Mouse (Mus musculus) lung, embryonic 14.5 days (tissue): ENCODE results near the gene Ppat. TPM values are rescaled to one million over a fixed set of nuclear protein-coding genes. Genes with fewer than 3 reads are reported as not detected.

ENCODE experiments used
- ATAC-seq: fragments of 200-750 bp; cut with Nextera tagmentation; 2 replicates; pipeline ENCODE4 v1.8.0; 2017; ENCODE audit warnings: mild to moderate bottlenecking, moderate TSS enrichment, moderate library complexity; ENCODE audit not compliant: insufficient read depth
- DNase-seq: peaks from one replicate; pipeline ENCODE4 v3.0.0-alpha.2; 2015
- H3K27ac ChIP-seq: fragments of 300-500 bp; sonication (generic); 2 replicates; pipeline ENCODE4 v1.5.1; 2014; ENCODE audit warnings: low read depth, mild to moderate bottlenecking, moderate library complexity
- H3K27me3 ChIP-seq: fragments of 300-500 bp; sonication (generic); 2 replicates; pipeline ENCODE4 v1.6.1; 2014; ENCODE audit warnings: low read length, control low read depth; ENCODE audit not compliant: insufficient read depth
- H3K36me3 ChIP-seq: fragments of 300-500 bp; sonication (generic); 2 replicates; pipeline ENCODE4 v1.6.1; 2014; ENCODE audit warnings: control low read depth; ENCODE audit not compliant: insufficient read depth
- H3K4me1 ChIP-seq: fragments of 300-500 bp; sonication (generic); 2 replicates; pipeline ENCODE4 v1.6.1; 2014; ENCODE audit warnings: antibody characterized with exemption, control low read depth; ENCODE audit not compliant: insufficient read depth
- H3K4me2 ChIP-seq: fragments of 300-500 bp; sonication (generic); 2 replicates; pipeline ENCODE4 v1.6.1; 2014; ENCODE audit warnings: mild to moderate bottlenecking
- H3K4me3 ChIP-seq: fragments of 300-500 bp; sonication (generic); 2 replicates; pipeline ENCODE4 v1.5.1; 2014; ENCODE audit warnings: low read depth, low read length
- H3K9ac ChIP-seq: fragments of 300-500 bp; sonication (generic); 2 replicates; pipeline ENCODE4 v1.6.1; 2014
- H3K9me3 ChIP-seq: fragments of 300-500 bp; sonication (generic); 2 replicates; pipeline ENCODE4 v1.6.1; 2016; ENCODE audit warnings: low read depth, low read length, control low read depth
- CTCF ChIP-seq: IDR thresholded peaks from 2 replicates; pipeline ENCODE4 v1.5.1; 2016; ENCODE audit warnings: antibody characterized with exemption, low read depth
- WGBS: fragments of 180-500 bp; shearing (Covaris S2); extraction: QIAGEN DNeasy Blood & Tissue Kit; methylation state at CpG from one replicate; pipeline ENCODE4 v1.1.7; 2014; 5-methylcytosine and 5-hydroxymethylcytosine counted together
- polyA plus RNA-seq: library from polyadenylated mRNA; unstranded; fragments of >200 nt; fragmentation: Nextera tagmentation; extraction: Ambion mirVana; gene quantifications from 2 replicates; pipeline ENCODE4 v1.2.1, GENCODE M21; 2014

The Ppat gene
- polyA plus RNA-seq, 1 experiment from 2014 or later: 47.0 TPM

- ATAC-seq: no peak
- peaks cover 15% of the 10 kb centered on the region for H3K4me1 ChIP-seq
- WGBS: under 1% methylated on average over 24 of the region's 24 CpGs
- H3K9me3 ChIP-seq: no peaks in the 10 kb centered on the region
- peak; percentile 61 for DNase-seq
- peak overlapping the region; percentile 79 for H3K9ac ChIP-seq
- peak overlapping the region; percentile 89 for H3K27ac ChIP-seq
- H3K4me3 ChIP-seq: peak overlapping the region; percentile 78
- H3K27me3 ChIP-seq: no peaks in the 10 kb centered on the region
- H3K36me3 ChIP-seq: peaks cover 24% of the 10 kb centered on the region; the same call in 1 of the 2 replicates
- no peak for TF ChIP-seq CTCF
- peak overlapping the region; percentile 85 for H3K4me2 ChIP-seq
These were observed 854 bp downstream of the Ppat start for GRCm38 (mm10) chr5:76950343-76951105.

- H3K4me3 ChIP-seq: no peak overlapping the region
- ATAC-seq (no peak), DNase-seq (no peak)
- no peaks in the 10 kb centered on the region for H3K9me3 ChIP-seq
- no peak overlapping the region for H3K9ac ChIP-seq
- H3K36me3 ChIP-seq: peaks cover 17% of the 10 kb centered on the region; the same call in 1 of the 2 replicates
- no peak for TF ChIP-seq CTCF
- WGBS: 83% methylated on average over 4 of the region's 4 CpGs
- 0 out of 2 replicates have a peak overlapping the region, but pooled peaks have one; percentile 15 for H3K4me2 ChIP-seq
- H3K27ac ChIP-seq: no peak overlapping the region
- no peaks in the 10 kb centered on the region for H3K27me3 ChIP-seq
- peaks cover 14% of the 10 kb centered on the region for H3K4me1 ChIP-seq
These were observed 3.6 kb downstream of the Ppat start for GRCm38 (mm10) chr5:76947758-76948157.

GRCm38 (mm10) chr5:76947142-76947541, 4.2 kb downstream of the Ppat start:
- no peak for DNase-seq
- no peak for TF ChIP-seq CTCF
- Histone ChIP-seq H3K9ac (no peak overlapping the region), H3K4me1 (peaks cover 11% of the 10 kb centered on the region), H3K9me3 (no peaks in the 10 kb centered on the region), H3K4me2 (no peak overlapping the region), H3K36me3 (peaks cover 17% of the 10 kb centered on the region; the same call in 1 of the 2 replicates), H3K4me3 (no peak overlapping the region), H3K27ac (no peak overlapping the region), H3K27me3 (no peaks in the 10 kb centered on the region)
- ATAC-seq: no peak
- WGBS: 81% methylated on average over 4 of the region's 4 CpGs

- Histone ChIP-seq H3K27me3 (no peaks in the 10 kb centered on the region), H3K4me3 (no peak overlapping the region), H3K4me2 (no peak overlapping the region), H3K9ac (no peak overlapping the region), H3K27ac (no peak overlapping the region), H3K4me1 (peaks cover 11% of the 10 kb centered on the region), H3K36me3 (peaks cover 24% of the 10 kb centered on the region), H3K9me3 (no peaks in the 10 kb centered on the region)
- DNase-seq (no peak), ATAC-seq (no peak)
- TF ChIP-seq CTCF: no peak
- WGBS: 79% methylated on average over 2 of the region's 2 CpGs
These were observed 5.7 kb downstream of the Ppat start for GRCm38 (mm10) chr5:76945678-76946033.

- 54% methylated on average over 6 of the region's 6 CpGs for WGBS
These were observed 6.3 kb downstream of the Ppat start for GRCm38 (mm10) chr5:76944965-76945677.

GRCm38 (mm10) chr5:76942505-76942904, 8.9 kb downstream of the Ppat start:
- H3K4me2 ChIP-seq: no peak overlapping the region
- no peaks in the 10 kb centered on the region for H3K4me1 ChIP-seq
- no peak for TF ChIP-seq CTCF
- no peak overlapping the region for H3K9ac ChIP-seq
- no peaks in the 10 kb centered on the region for H3K9me3 ChIP-seq
- H3K36me3 ChIP-seq: peaks cover 26% of the 10 kb centered on the region
- DNase-seq: no peak
- H3K4me3 ChIP-seq: no peak overlapping the region
- WGBS: 89% methylated on average over 4 of the region's 4 CpGs
- H3K27me3 ChIP-seq: no peaks in the 10 kb centered on the region
- H3K27ac ChIP-seq: no peak overlapping the region
- no peak for ATAC-seq

More at GRCm38 (mm10) chr5:76944965-76945677, 6.3 kb downstream of the Ppat start:
- Histone ChIP-seq H3K4me3 (no peak overlapping the region), H3K9ac (no peak overlapping the region), H3K9me3 (no peaks in the 10 kb centered on the region), H3K4me1 (peaks cover 11% of the 10 kb centered on the region), H3K4me2 (no peak overlapping the region), H3K36me3 (peaks cover 29% of the 10 kb centered on the region), H3K27ac (no peak overlapping the region), H3K27me3 (no peaks in the 10 kb centered on the region)
- ATAC-seq (no peak), DNase-seq (no peak)
- no peak for TF ChIP-seq CTCF

- Histone ChIP-seq H3K27me3 (no peaks in the 10 kb centered on the region), H3K9ac (no peak overlapping the region), H3K36me3 (peaks cover 26% of the 10 kb centered on the region), H3K9me3 (no peaks in the 10 kb centered on the region), H3K4me1 (no peaks in the 10 kb centered on the region), H3K27ac (no peak overlapping the region), H3K4me2 (no peak overlapping the region), H3K4me3 (no peak overlapping the region)
- ATAC-seq (no peak), DNase-seq (no peak)
- WGBS: 80% methylated on average over 4 of the region's 4 CpGs
- TF ChIP-seq CTCF: no peak
These were observed 9.4 kb downstream of the Ppat start for GRCm38 (mm10) chr5:76941975-76942374.
